Mouse (Mus musculus) myocyte (in vitro differentiated cells): ENCODE measurements at regions not wholly inside any gene's neighbourhood (a gene's known extent, or its start where the extent isn't known, plus 50 kb on each side); places are given as distances from the start of the nearest gene placed in this dataset.

ENCODE experiments used
- H3K27me3 ChIP-seq: one replicate; pipeline ENCODE4 v1.6.1; 2011; ENCODE audit not compliant: control insufficient read depth, insufficient read depth, insufficient read length
- H3K36me3 ChIP-seq: one replicate; pipeline ENCODE4 v1.6.1; 2011; ENCODE audit not compliant: control insufficient read depth, insufficient read depth
- H3K4me2 ChIP-seq: one replicate; pipeline ENCODE4 v1.6.1; 2011; ENCODE audit warnings: low read depth, control low read depth
- H3K4me3 ChIP-seq: one replicate; pipeline ENCODE4 v1.5.1; 2011; ENCODE audit warnings: mild to moderate bottlenecking, control low read depth, moderate library complexity
- H3K79me2 ChIP-seq: one replicate; pipeline ENCODE4 v1.6.1; 2011; ENCODE audit not compliant: control insufficient read depth, insufficient read depth
- H3ac ChIP-seq: one replicate; pipeline ENCODE4 v1.6.1; 2011; ENCODE audit not compliant: control insufficient read depth, insufficient read length
- CEBPB ChIP-seq: IDR thresholded peaks from 2 replicates; pipeline ENCODE4 v1.6.1; 2011; ENCODE audit warnings: mild to moderate bottlenecking, moderate library complexity; ENCODE audit not compliant: poor library complexity, insufficient read depth, severe bottlenecking
- E2F4 ChIP-seq: IDR thresholded peaks from one replicate; pipeline ENCODE4 v1.6.1; 2011; ENCODE audit warnings: mild to moderate bottlenecking, control low read depth, moderate library complexity; ENCODE audit not compliant: insufficient read depth
- MAX ChIP-seq: IDR thresholded peaks from one replicate; pipeline ENCODE4 v1.6.1; 2011; ENCODE audit warnings: low read depth, mild to moderate bottlenecking, control low read depth
- MYOD1 ChIP-seq, 3 experiments: IDR thresholded peaks; one replicate each; pipeline ENCODE4 v1.6.1; 2011; ENCODE audit warnings: control low read depth in 2 of 3, low read depth in 2 of 3, mild to moderate bottlenecking in 2 of 3, moderate library complexity in 1 of 3; ENCODE audit not compliant: insufficient read length in 2 of 3, control insufficient read depth in 1 of 3
- MYOG ChIP-seq, 3 experiments: IDR thresholded peaks; one replicate each; pipeline ENCODE4 v1.6.1; 2011; ENCODE audit warnings: control low read depth in 2 of 3, low read depth in 2 of 3, mild to moderate bottlenecking in 2 of 3; ENCODE audit not compliant: insufficient read length in 2 of 3, control insufficient read depth in 1 of 3, insufficient read depth in 1 of 3
- POLR2A ChIP-seq: IDR thresholded peaks from one replicate; pipeline ENCODE4 v1.6.1; 2011; ENCODE audit warnings: low read depth, mild to moderate bottlenecking, control low read depth, moderate library complexity; ENCODE audit not compliant: insufficient read length
- POLR2AphosphoS2 ChIP-seq: IDR thresholded peaks from one replicate; pipeline ENCODE4 v1.6.1; 2011; ENCODE audit warnings: low read depth, control low read depth; ENCODE audit not compliant: insufficient read length
- REST ChIP-seq: IDR thresholded peaks from one replicate; pipeline ENCODE4 v1.6.1; 2011; ENCODE audit warnings: mild to moderate bottlenecking, control low read depth, moderate library complexity; ENCODE audit not compliant: insufficient read depth, insufficient read length
- SRF ChIP-seq: IDR thresholded peaks from one replicate; pipeline ENCODE4 v1.6.1; 2011; ENCODE audit warnings: low read depth; ENCODE audit not compliant: control insufficient read depth, insufficient read length
- TCF12 ChIP-seq: IDR thresholded peaks from one replicate; pipeline ENCODE4 v1.6.1; 2011; ENCODE audit warnings: mild to moderate bottlenecking, control low read depth; ENCODE audit not compliant: poor library complexity, insufficient read depth, severe bottlenecking
- TCF3 ChIP-seq: IDR thresholded peaks from one replicate; pipeline ENCODE4 v1.6.1; 2011; ENCODE audit warnings: low read depth, control low read depth; ENCODE audit not compliant: insufficient read length
- USF1 ChIP-seq: IDR thresholded peaks from one replicate; pipeline ENCODE4 v1.6.1; 2011; ENCODE audit warnings: low read depth, mild to moderate bottlenecking, control low read depth, moderate library complexity

- H3K4me3 ChIP-seq, result no peak overlapping the region
- TF ChIP-seq POLR2A (no peak), USF1 (no peak), E2F4 (no peak), CEBPB (no peak), TCF12 (no peak)
- H3K79me2 ChIP-seq, result no peaks in the 10 kb centered on the region
- H3K27me3 ChIP-seq, result no peaks in the 10 kb centered on the region
- H3K4me2 ChIP-seq, result no peak overlapping the region
- no peak overlapping the region for H3ac ChIP-seq
- H3K36me3 ChIP-seq, result no peaks in the 10 kb centered on the region
Measured at GRCm38 (mm10) chr3:81718911-81719310, 213.5 kb upstream of the Ctso start.

- H3K79me2 ChIP-seq, result no peaks in the 10 kb centered on the region
- H3K4me2 ChIP-seq, result no peak overlapping the region
- no peak overlapping the region for H3K4me3 ChIP-seq
- H3ac ChIP-seq, result no peak overlapping the region
- no peak for TF ChIP-seq MYOD1 (IDR thresholded peaks at IDR 0.05; ENCODE audit: control insufficient read depth in 1 of 3, insufficient read length in 2 of 3, low read depth in 2 of 3)
- TF ChIP-seq MYOG (IDR thresholded peaks at IDR 0.05; ENCODE audit: control insufficient read depth in 1 of 3, insufficient read depth in 1 of 3, insufficient read length in 2 of 3, low read depth in 2 of 3), result peak in 1 of 3 experiments; percentile 18
- H3K27me3 ChIP-seq, result no peaks in the 10 kb centered on the region
- no peaks in the 10 kb centered on the region for H3K36me3 ChIP-seq
Measured at GRCm38 (mm10) chr3:81735463-81735862, 196.9 kb upstream of the Ctso start.

- no peaks in the 10 kb centered on the region for H3K36me3 ChIP-seq
- H3ac ChIP-seq, result no peak overlapping the region
- H3K4me3 ChIP-seq, result no peak overlapping the region
- no peaks in the 10 kb centered on the region for H3K27me3 ChIP-seq
- no peak for TF ChIP-seq MYOG (IDR thresholded peaks at IDR 0.05; ENCODE audit: control insufficient read depth in 1 of 3, insufficient read depth in 1 of 3, insufficient read length in 2 of 3, low read depth in 2 of 3)
- TF ChIP-seq SRF, result no peak
- no peak for TF ChIP-seq TCF3
- TF ChIP-seq TCF12, result no peak
- TF ChIP-seq REST, result no peak
- no peak for TF ChIP-seq MAX
- no peak for TF ChIP-seq USF1
- TF ChIP-seq MYOD1 (IDR thresholded peaks at IDR 0.05; ENCODE audit: control insufficient read depth in 1 of 3, insufficient read length in 2 of 3, low read depth in 2 of 3), result no peak
- TF ChIP-seq E2F4, result no peak
- TF ChIP-seq CEBPB, result no peak
- no peak for TF ChIP-seq POLR2AphosphoS2
- no peak for TF ChIP-seq POLR2A
- H3K4me2 ChIP-seq, result no peak overlapping the region
- no peaks in the 10 kb centered on the region for H3K79me2 ChIP-seq
Measured at GRCm38 (mm10) chr3:81736838-81737237, 195.6 kb upstream of the Ctso start.

- Histone ChIP-seq H3K4me2 (no peak overlapping the region), H3K4me3 (no peak overlapping the region), H3ac (no peak overlapping the region), H3K27me3 (no peaks in the 10 kb centered on the region), H3K79me2 (no peaks in the 10 kb centered on the region), H3K36me3 (no peaks in the 10 kb centered on the region)
- TF ChIP-seq USF1, result no peak
- TF ChIP-seq MYOD1 (IDR thresholded peaks at IDR 0.05; ENCODE audit: control insufficient read depth in 1 of 3, insufficient read length in 2 of 3, low read depth in 2 of 3), result no peak
- TF ChIP-seq TCF3, result no peak
- TF ChIP-seq MAX, result no peak
- TF ChIP-seq CEBPB, result no peak
- TF ChIP-seq REST, result no peak
- no peak for TF ChIP-seq TCF12
- TF ChIP-seq E2F4, result no peak
- no peak for TF ChIP-seq MYOG (IDR thresholded peaks at IDR 0.05; ENCODE audit: control insufficient read depth in 1 of 3, insufficient read depth in 1 of 3, insufficient read length in 2 of 3, low read depth in 2 of 3)
- TF ChIP-seq SRF, result no peak
- TF ChIP-seq POLR2A, result no peak
- TF ChIP-seq POLR2AphosphoS2, result no peak
Measured at GRCm38 (mm10) chr3:81742124-81742523, 190.3 kb upstream of the Ctso start.

GRCm38 (mm10) chr3:81750164-81750563 is 182.2 kb upstream of the Ctso start:
- Histone ChIP-seq H3K36me3 (no peaks in the 10 kb centered on the region), H3ac (no peak overlapping the region), H3K4me2 (no peak overlapping the region), H3K79me2 (no peaks in the 10 kb centered on the region), H3K27me3 (no peaks in the 10 kb centered on the region), H3K4me3 (no peak overlapping the region)
- TF ChIP-seq REST (no peak), E2F4 (no peak), MAX (no peak), MYOD1 (IDR thresholded peaks at IDR 0.05; ENCODE audit: control insufficient read depth in 1 of 3, insufficient read length in 2 of 3, low read depth in 2 of 3) (no peak), POLR2A (no peak), POLR2AphosphoS2 (no peak), SRF (no peak), MYOG (IDR thresholded peaks at IDR 0.05; ENCODE audit: control insufficient read depth in 1 of 3, insufficient read depth in 1 of 3, insufficient read length in 2 of 3, low read depth in 2 of 3) (no peak)
